Mouse (Mus musculus) gastrocnemius, adult 18-20 months (tissue): ENCODE results near the gene Stkld1. TPM values are rescaled to one million over a fixed set of nuclear protein-coding genes. Genes with fewer than 3 reads are reported as not detected.
"Not testable (repeated sequence)": the region's sequence is repeated elsewhere in the genome, so short reads cannot be mapped to it uniquely, and the experiment has no call there.

Experiments
- DNase-seq: peaks from one replicate; pipeline ENCODE4 v3.0.0; 2021; ENCODE audit warnings: low spot score
- long read RNA-seq, 2 experiments: library from polyadenylated mRNA; stranded (forward); transcript quantifications; one replicate each; pipeline ENCODE4 v2.0.0; 2021
- total RNA-seq, 2 experiments: library from RNA; stranded (reverse); gene quantifications; 2 replicates each; pipeline ENCODE4 v1.2.3; 2021

Stkld1 gene
- total RNA-seq: under 1 TPM in 1 of 2 experiments, not detected in 1; 0.24 TPM
- long read RNA-seq, experiment 1: 0 reads
- long read RNA-seq, experiment 2: 0 reads

- DNase-seq: peak; percentile 89
Observed at GRCm38 (mm10) chr2:26933304-26934055, at the start of gene Stkld1, which contains the start of gene Surf4. Gene Stkld1 (plus strand): TSS chr2:26934047. Gene Surf4 (minus strand): TSS chr2:26933928.

- DNase-seq: not testable (repeated sequence)
Observed at GRCm38 (mm10) chr2:26885541-26885940, 48.3 kb upstream of the Stkld1 start.

GRCm38 (mm10) chr2:26886170-26886569, 47.7 kb upstream of the Stkld1 start:
- DNase-seq: not testable (repeated sequence)

- no peak for DNase-seq
Observed at GRCm38 (mm10) chr2:26895898-26896297, 37.9 kb upstream of the Stkld1 start.

- no peak for DNase-seq
Observed at GRCm38 (mm10) chr2:26900731-26901130, 33.1 kb upstream of the Stkld1 start.

GRCm38 (mm10) chr2:26901834-26902400, 31.9 kb upstream of the Stkld1 start:
- DNase-seq: no peak

- peak; percentile 94 for DNase-seq
Observed at GRCm38 (mm10) chr2:26902467-26903220, 31.2 kb upstream of the Stkld1 start, which contains the start of gene Surf6. Gene Surf6 (minus strand): TSS chr2:26902879.

- DNase-seq: no peak
Observed at GRCm38 (mm10) chr2:26903311-26903710, 30.5 kb upstream of the Stkld1 start.

- DNase-seq: no peak
Observed at GRCm38 (mm10) chr2:26905936-26906335, 27.9 kb upstream of the Stkld1 start.

GRCm38 (mm10) chr2:26906431-26906830, 27.4 kb upstream of the Stkld1 start:
- DNase-seq: no peak

- no peak for DNase-seq
Observed at GRCm38 (mm10) chr2:26907109-26907508, 26.7 kb upstream of the Stkld1 start.

- no peak for DNase-seq
Observed at GRCm38 (mm10) chr2:26908710-26909386, 25.0 kb upstream of the Stkld1 start.

GRCm38 (mm10) chr2:26909387-26909784, 24.5 kb upstream of the Stkld1 start:
- no peak for DNase-seq

GRCm38 (mm10) chr2:26910124-26910993, 23.5 kb upstream of the Stkld1 start, which contains the start of the genes Med22 and Rpl7a:
Gene Med22 (minus strand): TSS chr2:26910677.
Gene Rpl7a (plus strand): TSS chr2:26910764.
- DNase-seq: peak; percentile 100

GRCm38 (mm10) chr2:26910994-26911765, 22.7 kb upstream of the Stkld1 start:
- no peak for DNase-seq

GRCm38 (mm10) chr2:26912253-26912770, 21.5 kb upstream of the Stkld1 start:
- DNase-seq: no peak

GRCm38 (mm10) chr2:26913416-26914147, 20.3 kb upstream of the Stkld1 start:
- DNase-seq: no peak

- DNase-seq: no peak
Observed at GRCm38 (mm10) chr2:26914148-26914941, 19.5 kb upstream of the Stkld1 start.
